Mouse (Mus musculus): Measurements from ENCODE around the gene Bpnt1. TPM values are rescaled to one million over a fixed set of nuclear protein-coding genes. Genes with fewer than 3 reads are reported as not detected.

Gene Bpnt1
- polyA plus RNA-seq, 1 experiment from 2014 or later: 46.1 TPM

DNA sequence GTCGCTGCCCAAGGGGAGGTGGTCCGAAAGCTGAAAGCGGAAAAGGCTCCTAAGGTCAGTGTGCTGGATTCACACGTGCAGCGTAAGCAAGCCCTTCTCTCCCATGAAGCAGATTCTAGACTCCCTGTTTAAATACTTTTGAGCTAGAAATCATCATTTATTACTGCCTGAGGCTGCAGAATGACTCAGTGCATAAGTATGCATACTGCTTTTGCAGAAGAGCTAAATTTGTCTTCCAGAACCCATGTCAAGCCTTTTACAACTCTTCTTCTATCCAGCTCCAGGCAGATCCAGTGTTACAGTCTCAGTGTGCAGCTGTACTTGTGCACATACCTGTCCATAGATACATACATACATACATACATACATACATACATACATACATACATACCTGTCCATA lies 69.7 kb downstream of the Bpnt1 start:
- H3K9me3 ChIP-seq (replicated peaks; ENCODE audit: control insufficient read depth, low read length, poor library complexity, severe bottlenecking): no peaks in the 10 kb centered on the region
- WGBS: 92% methylated on average over 5 of the region's 5 CpGs
- no peak for ATAC-seq
- peaks cover 35% of the 10 kb centered on the region for H3K36me3 ChIP-seq (ENCODE audit: control insufficient read depth, insufficient read depth, low read length)
- no peak overlapping the region for H3K4me2 ChIP-seq (ENCODE audit: low read length)
- H3K27me3 ChIP-seq (ENCODE audit: control insufficient read depth, insufficient read depth, low read depth, low read length): no peaks in the 10 kb centered on the region
- no peak overlapping the region for H3K9ac ChIP-seq (ENCODE audit: low read depth, low read length)
- no peak overlapping the region for H3K4me3 ChIP-seq (ENCODE audit: low read depth, low read length)
- no peaks in the 10 kb centered on the region for H3K4me1 ChIP-seq (ENCODE audit: control insufficient read depth, insufficient read depth, low read length)
- H3K27ac ChIP-seq (ENCODE audit: low read length): no peak overlapping the region

DNA sequence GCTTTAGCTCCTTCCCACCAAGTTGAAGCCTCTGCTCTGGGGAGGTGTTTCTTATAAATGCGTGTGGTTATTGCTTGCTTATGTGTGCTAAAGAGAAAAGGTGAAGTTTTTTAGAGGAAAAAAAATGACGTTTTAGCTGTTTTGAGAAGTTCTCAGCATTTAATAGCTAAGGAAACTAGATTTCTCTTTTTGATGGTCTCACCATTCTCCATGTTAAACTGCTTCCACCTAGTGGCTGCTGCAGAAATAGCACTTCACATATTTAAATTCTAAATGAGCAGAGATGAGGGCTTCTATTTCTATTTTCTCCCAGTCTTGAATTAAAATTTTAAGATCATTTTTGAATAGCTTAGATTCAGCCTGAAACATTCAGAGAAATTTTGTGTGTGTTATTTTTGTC lies 72.1 kb downstream of the Bpnt1 start:
- Histone ChIP-seq H3K4me3 (ENCODE audit: low read depth, low read length) (no peak overlapping the region), H3K36me3 (ENCODE audit: control insufficient read depth, insufficient read depth, low read length) (peaks cover 45% of the 10 kb centered on the region), H3K27me3 (ENCODE audit: control insufficient read depth, insufficient read depth, low read depth, low read length) (no peaks in the 10 kb centered on the region), H3K9ac (ENCODE audit: low read depth, low read length) (no peak overlapping the region), H3K9me3 (replicated peaks; ENCODE audit: control insufficient read depth, low read length, poor library complexity, severe bottlenecking) (no peaks in the 10 kb centered on the region), H3K27ac (ENCODE audit: low read length) (no peak overlapping the region), H3K4me2 (ENCODE audit: low read length) (no peak overlapping the region), H3K4me1 (ENCODE audit: control insufficient read depth, insufficient read depth, low read length) (no peaks in the 10 kb centered on the region)
- ATAC-seq: no peak
- WGBS: 38% methylated on average over 2 of the region's 2 CpGs

DNA sequence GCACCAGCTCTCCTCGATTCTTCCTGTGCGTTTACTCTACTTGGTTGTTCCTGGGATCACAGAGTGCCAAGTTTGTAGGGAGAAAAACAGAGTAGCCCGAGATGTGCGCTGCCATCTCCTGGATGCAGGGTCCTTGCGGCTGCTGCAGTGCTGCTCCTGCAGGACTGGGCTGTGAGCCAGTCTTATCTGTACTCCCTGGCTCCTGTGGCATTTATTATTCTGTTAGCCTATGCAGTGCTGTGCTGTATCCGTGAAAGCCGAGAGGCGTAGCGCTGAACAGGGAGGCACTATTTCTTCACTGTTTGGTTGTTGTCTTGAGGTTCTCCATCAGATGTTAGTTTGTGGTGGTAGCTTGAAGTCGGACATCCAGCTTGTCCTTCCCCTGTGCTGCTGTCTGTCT lies 74.0 kb downstream of the Bpnt1 start:
- Histone ChIP-seq H3K4me3 (ENCODE audit: low read depth, low read length) (no peak overlapping the region), H3K36me3 (ENCODE audit: control insufficient read depth, insufficient read depth, low read length) (peaks cover 44% of the 10 kb centered on the region), H3K27me3 (ENCODE audit: control insufficient read depth, insufficient read depth, low read depth, low read length) (no peaks in the 10 kb centered on the region), H3K9ac (ENCODE audit: low read depth, low read length) (no peak overlapping the region), H3K4me1 (ENCODE audit: control insufficient read depth, insufficient read depth, low read length) (no peaks in the 10 kb centered on the region), H3K4me2 (ENCODE audit: low read length) (no peak overlapping the region), H3K9me3 (replicated peaks; ENCODE audit: control insufficient read depth, low read length, poor library complexity, severe bottlenecking) (no peaks in the 10 kb centered on the region), H3K27ac (ENCODE audit: low read length) (no peak overlapping the region)
- no peak for ATAC-seq
- WGBS: 93% methylated on average over 10 of the region's 10 CpGs

MicroRNAs within 50 kb of the gene (microRNA counts, 519-probe panel; counts per million panel counts)
- 386 counts per million, percentile 18 among the panel's probes with 10 or more counts for microRNA mmu-miR-194

Small RNA genes lying within 50 kb of the gene (microRNA-seq; reads per million reads assigned to microRNA genes)
- gene Mir194-1 (2.9 reads per million, percentile 13 among the genes with 10 or more reads in this experiment), gene Mir215 (5.7 reads per million, percentile 25 among the genes with 10 or more reads in this experiment)

Other genes starting within 250 kb of the Bpnt1 start
- gene Rab3gap2, start 128.0 kb upstream of the Bpnt1 start, polyA plus RNA-seq (2015; fragmentation: Nextera tagmentation; extraction: Ambion mirVana): 26.6 TPM in 2 replicates
- 17.0 and 17.8 TPM in 2 replicates for gene Iars2, start 2.8 kb upstream of the Bpnt1 start, polyA plus RNA-seq (2015; fragmentation: Nextera tagmentation; extraction: Ambion mirVana)
- gene Eprs, start 30.9 kb downstream of the Bpnt1 start, polyA plus RNA-seq (2015; fragmentation: Nextera tagmentation; extraction: Ambion mirVana): 128 and 143 TPM in 2 replicates
- gene Slc30a10, start 122.7 kb downstream of the Bpnt1 start, polyA plus RNA-seq (2015; fragmentation: Nextera tagmentation; extraction: Ambion mirVana): 6.5 and 7.9 TPM in 2 replicates